ENCODE assay signal across 10 mouse cellular contexts in the genomic region with DNA sequence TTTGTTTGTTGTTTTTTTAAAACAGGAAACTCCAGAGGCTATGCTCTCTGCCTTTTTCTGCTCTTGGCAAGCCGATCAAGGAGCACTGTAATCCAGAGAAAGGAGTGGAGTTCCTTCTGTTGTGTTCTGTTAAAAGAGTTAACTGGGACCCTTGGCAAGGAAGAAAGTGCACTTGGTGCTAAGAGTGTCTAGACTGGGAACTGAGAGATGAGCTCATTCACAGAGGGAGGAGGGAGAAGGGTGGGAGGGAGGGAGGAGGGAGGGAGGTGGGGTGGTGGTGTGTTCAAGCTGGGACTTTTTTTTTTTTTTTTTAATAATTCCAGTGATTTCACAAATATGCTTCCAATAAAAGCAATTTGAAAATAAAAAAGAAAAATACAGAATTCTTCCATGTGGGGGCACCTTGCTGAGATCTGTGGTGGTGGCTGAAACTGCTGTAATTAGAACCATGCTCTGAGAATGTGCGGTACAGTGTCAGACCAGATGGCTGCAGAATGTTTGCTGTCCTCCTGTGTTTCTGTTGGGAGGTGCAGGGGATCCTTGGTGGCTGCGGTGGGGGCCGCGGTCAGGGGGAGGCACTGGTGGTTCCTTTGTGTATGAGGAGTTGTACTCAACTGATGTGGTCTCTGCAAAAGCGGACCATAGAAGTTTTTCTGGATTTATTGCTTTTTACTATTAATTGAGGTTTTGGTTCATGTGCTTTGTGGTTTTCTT. TPM values are rescaled to one million over a fixed set of nuclear protein-coding genes. Genes with fewer than 3 reads are reported as not detected.
A peak's percentile ranks its signal among the peaks of the same experiment; 100 is the strongest.
DNase-seq lines count a peak whose midpoint lies in the region; ATAC-seq and TF ChIP-seq lines count a peak whose summit lies in the region.
"Had no signal": no experiment of that assay in that cellular context is flagged by ENCODE, and none has a peak within 500 bp of the region (broad histone marks: within the 10 kb centered on the region; RNA-seq: fewer than 3 reads in every experiment).

No protein-coding gene starts in this region.

- no peak overlapping the region for H3K4me3 ChIP-seq in hindbrain, embryonic 10.5 days
- no peak overlapping the region for H3K4me3 ChIP-seq in hindbrain, embryonic 14.5 days (replicated peaks; ENCODE audit: low read length)
- no peak overlapping the region for H3K4me3 ChIP-seq in cerebellum, adult 2 months (replicated peaks; ENCODE audit: insufficient read depth, low read depth, low read length)
- H3K4me3 ChIP-seq in limb, embryonic 10.5 days = no peak overlapping the region

- no peaks in the 10 kb centered on the region for H3K9me3 ChIP-seq in hindbrain, embryonic 10.5 days
- H3K9me3 ChIP-seq in hindbrain, embryonic 14.5 days (ENCODE audit: control insufficient read depth, low read length) = no peaks in the 10 kb centered on the region
- H3K9me3 ChIP-seq in limb, embryonic 10.5 days (replicated peaks) = no peaks in the 10 kb centered on the region

- H3K9ac ChIP-seq in hindbrain, embryonic 14.5 days = no peak overlapping the region
- H3K9ac ChIP-seq: liver, embryonic 14.5 days had no signal

- no peak for TF ChIP-seq POLR2A in cerebellum, adult 2 months (IDR thresholded peaks at IDR 0.05; ENCODE audit: borderline replicate concordance, insufficient read depth, low read length)

- no peaks in the 10 kb centered on the region for H3K36me3 ChIP-seq in hindbrain, embryonic 10.5 days
- H3K36me3 ChIP-seq in hindbrain, embryonic 14.5 days (replicated peaks; ENCODE audit: control insufficient read depth, insufficient read depth) = no peaks in the 10 kb centered on the region
- no peaks in the 10 kb centered on the region for H3K36me3 ChIP-seq in limb, embryonic 10.5 days

- peak; percentile 18 for DNase-seq in hindbrain, embryonic 10.5 days (ENCODE audit: low spot score)
- DNase-seq in hindbrain, embryonic 14.5 days (ENCODE audit: low spot score) = no peak
- peak; percentile 29 to 40 for DNase-seq in cerebellum, adult 2 months
- DNase-seq in embryo, embryonic 9.5 days (ENCODE audit: extremely low spot score) = peak; percentile 10
- peak; percentile 61 for DNase-seq in limb, embryonic 10.5 days (ENCODE audit: low spot score)
- DNase-seq in heart, postnatal 10 days = no peak
- no peak for DNase-seq in lung, postnatal 14 days
- DNase-seq in spleen, postnatal 10 days (ENCODE audit: low spot score in 2 of 2) = no peak
- DNase-seq: midbrain, embryonic 14.5 days had no signal

- intact Hi-C loops in heart, postnatal 10 days (cut with DNase I) = no loop called here

- ATAC-seq in hindbrain, embryonic 14.5 days (ENCODE audit: low FRiP score) = no peak

- H3K27me3 ChIP-seq in hindbrain, embryonic 10.5 days (ENCODE audit: insufficient read depth, poor library complexity, severe bottlenecking) = no peaks in the 10 kb centered on the region
- H3K27me3 ChIP-seq in hindbrain, embryonic 14.5 days (ENCODE audit: control insufficient read depth, insufficient read depth, low read length) = no peaks in the 10 kb centered on the region
- no peaks in the 10 kb centered on the region for H3K27me3 ChIP-seq in cerebellum, adult 2 months (ENCODE audit: control insufficient read depth, insufficient read depth, low read length)
- H3K27me3 ChIP-seq in limb, embryonic 10.5 days (ENCODE audit: low read depth, poor library complexity, severe bottlenecking) = no peaks in the 10 kb centered on the region

- H3K4me2 ChIP-seq in hindbrain, embryonic 14.5 days (replicated peaks) = no peak overlapping the region

- no peak overlapping the region for H3K27ac ChIP-seq in hindbrain, embryonic 10.5 days
- no peak overlapping the region for H3K27ac ChIP-seq in hindbrain, embryonic 14.5 days
- H3K27ac ChIP-seq in cerebellum, adult 2 months (ENCODE audit: insufficient read depth, low read length) = no peak overlapping the region
- H3K27ac ChIP-seq in limb, embryonic 10.5 days = peak overlapping the region; percentile 50; the same call in 1 of the 2 replicates
- H3K27ac ChIP-seq: liver, embryonic 14.5 days had no signal

- peaks cover 11% of the 10 kb centered on the region; the same call in 1 of the 2 replicates for H3K4me1 ChIP-seq in hindbrain, embryonic 10.5 days (replicated peaks)
- peaks cover 9% of the 10 kb centered on the region; the same call in 1 of the 2 replicates for H3K4me1 ChIP-seq in hindbrain, embryonic 14.5 days (replicated peaks; ENCODE audit: control insufficient read depth, insufficient read depth, low read length)
- H3K4me1 ChIP-seq in cerebellum, adult 2 months (ENCODE audit: control insufficient read depth, insufficient read depth, low read length) = peaks cover 3% of the 10 kb centered on the region; the same call in 1 of the 2 replicates
- peaks cover 59% of the 10 kb centered on the region for H3K4me1 ChIP-seq in limb, embryonic 10.5 days

- no peak for TF ChIP-seq CTCF in cerebellum, adult 2 months (IDR thresholded peaks at IDR 0.05; ENCODE audit: borderline replicate concordance, insufficient read depth, low read depth, low read length)

- WGBS in hindbrain, embryonic 10.5 days = 83% methylated on average over 6 of the region's 6 CpGs
- 76% methylated on average over 6 of the region's 6 CpGs for WGBS in hindbrain, embryonic 14.5 days
- 69% methylated on average over 6 of the region's 6 CpGs for WGBS in cerebellum, adult 2 months
- 64% methylated on average over 6 of the region's 6 CpGs for whole genome bisulfite sequencing in limb, embryonic 10.5 days

RNA-seq across cellular contexts. Expression of a gene that starts 43.8 kb away (rescaled TPM):
- polyA plus RNA-seq in hindbrain, embryonic 10.5 days (2016; fragmentation: Nextera tagmentation; extraction: Ambion mirVana) = 5.7 and 6.6 TPM in 2 replicates
- polyA plus RNA-seq in hindbrain, embryonic 14.5 days (2014; fragmentation: Nextera tagmentation; extraction: Ambion mirVana) = 13.4 and 13.7 TPM in 2 replicates
- 25.3 and 25.5 TPM in 2 replicates for polyA plus RNA-seq in cerebellum, adult 2 months (2012; rRNA removed)
- 6.2 and 7.9 TPM in 2 replicates for polyA plus RNA-seq in limb, embryonic 10.5 days (2016; fragmentation: Nextera tagmentation; extraction: Ambion mirVana)
- total RNA-seq in heart, postnatal 10 days (2021) = 1 to 10 TPM; 7.5 to 7.8 TPM

Comparison
In these comparisons a context has a peak if more than half of its experiments do, and no peak if none do; other contexts are left out.
1. DNase-seq: peak in hindbrain, embryonic 10.5 days (single experiment), cerebellum, adult 2 months (2 of 2), embryo, embryonic 9.5 days (single experiment) and limb, embryonic 10.5 days (single experiment); none in hindbrain, embryonic 14.5 days (single experiment), heart, postnatal 10 days (0 of 2), lung, postnatal 14 days (single experiment) and spleen, postnatal 10 days (0 of 2).